Mouse (Mus musculus): ENCODE results near the gene Gpc4. TPM values are rescaled to one million over a fixed set of nuclear protein-coding genes. Genes with fewer than 3 reads are reported as not detected.

The Gpc4 gene
- total and polyA plus RNA-seq, 3 experiments = not detected

DNA sequence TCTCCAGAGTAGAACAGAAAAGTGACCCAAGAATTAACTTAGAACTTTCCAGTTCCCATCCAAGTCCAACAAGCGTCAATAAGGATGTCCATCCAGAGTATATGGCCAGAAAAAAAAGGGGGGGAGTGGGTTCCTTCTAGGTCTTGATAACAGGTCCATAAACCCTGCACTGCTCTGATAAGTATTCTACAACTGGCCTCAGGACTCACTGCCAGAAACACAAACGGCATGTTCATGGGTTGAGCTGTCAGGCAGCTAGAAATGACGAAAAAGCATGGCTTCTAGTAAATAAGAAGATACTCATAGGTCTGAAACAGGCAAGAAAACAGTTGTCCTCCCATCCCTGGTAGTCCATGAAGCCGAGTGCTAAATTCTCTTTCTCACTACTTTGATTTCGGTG lies 13.5 kb downstream of the Gpc4 start:
- Histone ChIP-seq H3K9me3 (replicated peaks; ENCODE audit: low read length) (no peaks in the 10 kb centered on the region), H3K79me2 (replicated peaks; ENCODE audit: control insufficient read depth, extremely low read depth, insufficient read depth, poor library complexity, severe bottlenecking) (no peaks in the 10 kb centered on the region), H3K4me1 (ENCODE audit: control insufficient read depth in 1 of 2, insufficient read depth in 2 of 2) (peaks cover 0 to 7% of the 10 kb centered on the region in 2 experiments; a peak in 2 of 4 replicates), H3K36me3 (replicated peaks in 1 of 2; ENCODE audit: control insufficient read depth in 1 of 2, insufficient read depth in 1 of 2, low read length in 1 of 2) (no peaks in the 10 kb centered on the region), H3K9ac (ENCODE audit: insufficient read depth, low read depth) (no peak overlapping the region), H3K27me3 (replicated peaks) (no peaks in the 10 kb centered on the region), H3K27ac (ENCODE audit: insufficient read depth, low read depth) (no peak overlapping the region), H3K4me2 (ENCODE audit: insufficient read depth, low read depth, poor library complexity, severe bottlenecking) (no peak overlapping the region), H3K4me3 (replicated peaks in 1 of 3; ENCODE audit: low read depth in 2 of 3, low read length in 2 of 3, poor library complexity in 1 of 3) (no peak overlapping the region)
- TF ChIP-seq USF1 (IDR thresholded peaks at IDR 0.05; ENCODE audit: low read depth, low read length) (no peak), SMC3 (IDR thresholded peaks at IDR 0.05; ENCODE audit: low read depth, low read length) (no peak), SIN3A (IDR thresholded peaks at IDR 0.05; ENCODE audit: low read length) (no peak), KAT2A (IDR thresholded peaks at IDR 0.05; ENCODE audit: insufficient replicate concordance, low read length) (no peak), JUND (conservative IDR thresholded peaks at IDR 0.05; ENCODE audit: low read depth, low read length) (no peak), MYC (IDR thresholded peaks at IDR 0.05; ENCODE audit: low read depth, low read length) (no peak), GABPA (IDR thresholded peaks at IDR 0.05; ENCODE audit: insufficient replicate concordance, low read depth, low read length) (no peak), CHD1 (IDR thresholded peaks at IDR 0.05; ENCODE audit: low read depth, low read length) (no peak), MAFK (IDR thresholded peaks at IDR 0.05; ENCODE audit: insufficient replicate concordance, low read length) (no peak), CHD2 (IDR thresholded peaks at IDR 0.05; ENCODE audit: low read length) (no peak), MEF2A (IDR thresholded peaks at IDR 0.05; ENCODE audit: borderline replicate concordance, low read depth, low read length) (no peak)
- in situ Hi-C loops (cut with MboI; ENCODE audit: low pct_ligation_motif_present, low pct_unique_long_range_greater_than_20kb, low sequenced_read_pairs) = no loop called here
- DNase-seq (ENCODE audit: extremely low read depth) = no peak
- dilution Hi-C loops (cut with MboI; ENCODE audit: extremely low pct_ligation_motif_present, extremely low pct_unique_long_range_greater_than_20kb, low sequenced_read_pairs) = no loop called here

DNA sequence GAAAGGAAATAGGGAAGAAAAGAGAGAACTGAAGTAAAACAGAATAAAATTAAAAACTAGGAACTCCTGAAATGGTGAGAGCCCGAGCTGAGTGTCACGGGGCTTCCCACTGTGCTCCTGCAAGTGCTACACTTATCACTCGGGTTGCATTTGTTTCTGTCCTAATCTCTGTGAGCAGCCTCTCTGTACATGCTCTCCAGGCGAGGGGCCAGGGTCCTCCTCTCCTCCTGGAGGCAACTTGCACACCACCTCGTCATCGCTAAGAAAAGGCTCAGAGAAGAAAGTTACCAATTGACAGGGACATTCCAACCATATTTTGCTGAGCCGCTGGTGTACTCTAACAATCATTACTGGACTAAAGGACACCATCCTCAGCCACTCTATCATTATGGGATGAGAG lies 14.0 kb downstream of the Gpc4 start:
- dilution Hi-C loops (cut with MboI; ENCODE audit: extremely low pct_ligation_motif_present, extremely low pct_unique_long_range_greater_than_20kb, low sequenced_read_pairs) (no loop called here), in situ Hi-C loops (cut with MboI; ENCODE audit: low pct_ligation_motif_present, low pct_unique_long_range_greater_than_20kb, low sequenced_read_pairs) (no loop called here)
- H3K79me2 ChIP-seq (replicated peaks; ENCODE audit: control insufficient read depth, extremely low read depth, insufficient read depth, poor library complexity, severe bottlenecking) = no peaks in the 10 kb centered on the region
- no peak overlapping the region for H3K4me3 ChIP-seq (replicated peaks in 1 of 3; ENCODE audit: low read depth in 2 of 3, low read length in 2 of 3, poor library complexity in 1 of 3)
- no peaks in the 10 kb centered on the region for H3K9me3 ChIP-seq (replicated peaks; ENCODE audit: low read length)
- peaks cover 0 to 7% of the 10 kb centered on the region in 2 experiments; a peak in 2 of 4 replicates for H3K4me1 ChIP-seq (ENCODE audit: control insufficient read depth in 1 of 2, insufficient read depth in 2 of 2)
- TF ChIP-seq IRF4 (IDR thresholded peaks at IDR 0.05; ENCODE audit: low read depth, low read length) (no peak), CHD1 (IDR thresholded peaks at IDR 0.05; ENCODE audit: low read depth, low read length) (no peak), RAD21 (IDR thresholded peaks at IDR 0.05; ENCODE audit: low read depth, low read length) (no peak), MYC (IDR thresholded peaks at IDR 0.05; ENCODE audit: low read depth, low read length) (no peak), NELFE (IDR thresholded peaks at IDR 0.05; ENCODE audit: low read depth, low read length) (no peak), TBP (conservative IDR thresholded peaks at IDR 0.05; ENCODE audit: low read depth, low read length) (no peak), HCFC1 (IDR thresholded peaks at IDR 0.05; ENCODE audit: low read depth, low read length) (no peak), ZNF384 (IDR thresholded peaks at IDR 0.05; ENCODE audit: low read depth, low read length) (no peak), MAZ (IDR thresholded peaks at IDR 0.05; ENCODE audit: low read depth, low read length) (no peak), GABPA (IDR thresholded peaks at IDR 0.05; ENCODE audit: insufficient replicate concordance, low read depth, low read length) (no peak), PAX5 (IDR thresholded peaks at IDR 0.05; ENCODE audit: low read length) (no peak), ZC3H11A (IDR thresholded peaks at IDR 0.05; ENCODE audit: low read depth, low read length) (no peak), POLR2AphosphoS2 (IDR thresholded peaks at IDR 0.05; ENCODE audit: low read depth, low read length) (no peak), CHD2 (IDR thresholded peaks at IDR 0.05; ENCODE audit: low read length) (no peak), KAT2A (IDR thresholded peaks at IDR 0.05; ENCODE audit: insufficient replicate concordance, low read length) (no peak), UBTF (IDR thresholded peaks at IDR 0.05; ENCODE audit: low read depth, low read length) (no peak), TCF12 (IDR thresholded peaks at IDR 0.05; ENCODE audit: low read depth, low read length) (no peak), ETS1 (conservative IDR thresholded peaks at IDR 0.05; ENCODE audit: low read depth, low read length) (no peak), NRF1 (IDR thresholded peaks at IDR 0.05; ENCODE audit: low read depth, low read length) (no peak), JUN (IDR thresholded peaks at IDR 0.05; ENCODE audit: insufficient read depth, low read depth, low read length) (no peak)
- H3K36me3 ChIP-seq (replicated peaks in 1 of 2; ENCODE audit: control insufficient read depth in 1 of 2, insufficient read depth in 1 of 2, low read length in 1 of 2) = no peaks in the 10 kb centered on the region
- DNase-seq (ENCODE audit: extremely low read depth) = no peak
- H3K27me3 ChIP-seq (replicated peaks) = no peaks in the 10 kb centered on the region
- H3K9ac ChIP-seq (ENCODE audit: insufficient read depth, low read depth) = no peak overlapping the region
- no peak overlapping the region for H3K27ac ChIP-seq (ENCODE audit: insufficient read depth, low read depth)
- no peak overlapping the region for H3K4me2 ChIP-seq (ENCODE audit: insufficient read depth, low read depth, poor library complexity, severe bottlenecking)
